Mouse (Mus musculus) intestine, postnatal 0 days (tissue): ENCODE measurements around the gene Lsm12. TPM values are rescaled to one million over a fixed set of nuclear protein-coding genes. Genes with fewer than 3 reads are reported as not detected.

ENCODE experiments used
- ATAC-seq: fragments of 200-750 bp; cut with Nextera tagmentation; 2 replicates; pipeline ENCODE4 v1.8.0; 2017; ENCODE audit warnings: mild to moderate bottlenecking, moderate TSS enrichment, moderate library complexity
- H3K27ac ChIP-seq: fragments of 300-500 bp; sonication (generic); 2 replicates; pipeline ENCODE4 v1.5.1; 2014; ENCODE audit warnings: mild to moderate bottlenecking, low read depth, low read length, moderate library complexity
- H3K27me3 ChIP-seq: fragments of 300-500 bp; sonication (generic); replicated peaks from 2 replicates; pipeline ENCODE4 v1.6.1; 2014; ENCODE audit warnings: low read length, mixed read lengths; ENCODE audit not compliant: control insufficient read depth, insufficient read depth
- H3K36me3 ChIP-seq: fragments of 300-500 bp; sonication (generic); 2 replicates; pipeline ENCODE4 v1.6.1; 2014; ENCODE audit warnings: mild to moderate bottlenecking, moderate library complexity; ENCODE audit not compliant: control insufficient read depth, insufficient read depth
- H3K4me1 ChIP-seq: fragments of 300-500 bp; sonication (generic); replicated peaks from 2 replicates; pipeline ENCODE4 v1.6.1; 2014; ENCODE audit warnings: antibody characterized with exemption, low read length, mixed read lengths; ENCODE audit not compliant: control insufficient read depth, insufficient read depth
- H3K4me2 ChIP-seq: fragments of 300-500 bp; sonication (generic); replicated peaks from 2 replicates; pipeline ENCODE4 v1.6.1; 2014; ENCODE audit warnings: low read depth, mild to moderate bottlenecking, moderate library complexity
- H3K4me3 ChIP-seq: fragments of 300-500 bp; sonication (generic); 2 replicates; pipeline ENCODE4 v1.5.1; 2014; ENCODE audit warnings: low read depth, low read length
- H3K9ac ChIP-seq: fragments of 300-500 bp; sonication (generic); 2 replicates; pipeline ENCODE4 v1.6.1; 2014; ENCODE audit warnings: mild to moderate bottlenecking, low read depth, low read length
- H3K9me3 ChIP-seq: fragments of 300-500 bp; sonication (generic); 2 replicates; pipeline ENCODE4 v1.6.1; 2016; ENCODE audit warnings: mixed run types; ENCODE audit not compliant: control insufficient read depth
- CTCF ChIP-seq: sonication (generic); IDR thresholded peaks from 2 replicates; pipeline ENCODE4 v1.5.1; 2016; ENCODE audit warnings: low read depth, mild to moderate bottlenecking, control low read depth, antibody characterized with exemption, moderate library complexity
- WGBS: fragments of 180-500 bp; shearing (Covaris S2); extraction: QIAGEN DNeasy Blood & Tissue Kit; methylation state at CpG from one replicate; pipeline ENCODE4 v1.1.7; 2014; 5-methylcytosine and 5-hydroxymethylcytosine counted together
- polyA plus RNA-seq: library from polyadenylated mRNA; unstranded; fragments of >200 nt; fragmentation: Nextera tagmentation; extraction: Ambion mirVana; gene quantifications from 2 replicates; pipeline ENCODE4 v1.2.1, GENCODE M21; 2015

The Lsm12 gene
- polyA plus RNA-seq, 1 experiment from 2014 or later: 103 TPM

DNA sequence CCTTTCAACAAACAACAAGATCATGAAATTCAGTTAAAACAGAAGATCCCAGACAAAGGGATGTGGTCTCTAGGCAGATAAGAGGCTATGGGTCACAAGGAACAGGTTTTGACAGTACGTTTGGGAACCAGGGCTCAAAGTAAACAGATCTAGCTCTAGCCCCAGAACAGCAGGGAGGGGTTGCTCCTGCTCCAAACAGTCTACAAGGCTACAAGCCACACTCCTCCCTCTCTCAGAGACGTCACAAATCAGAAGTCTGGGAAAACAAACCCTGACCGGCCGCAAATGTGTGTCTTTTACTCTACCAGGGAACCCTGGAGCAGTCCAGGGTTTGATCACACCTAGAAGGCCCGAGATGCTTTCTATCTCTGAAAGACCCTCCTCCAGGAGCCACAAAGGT, 25.9 kb upstream of the Lsm12 start:
- no peak overlapping the region for H3K4me3 ChIP-seq

GRCm38 (mm10) chr11:102210185-102210584, 25.1 kb upstream of the Lsm12 start:
- no peaks in the 10 kb centered on the region for H3K27me3 ChIP-seq
- peaks cover 29% of the 10 kb centered on the region for H3K36me3 ChIP-seq
- WGBS: 68% methylated on average over 3 of the region's 3 CpGs
- no peak for TF ChIP-seq CTCF
- ATAC-seq: no peak
- no peaks in the 10 kb centered on the region for H3K9me3 ChIP-seq
- H3K27ac ChIP-seq: no peak overlapping the region
- peaks cover 10% of the 10 kb centered on the region; the same call in 1 of the 2 replicates for H3K4me1 ChIP-seq
- no peak overlapping the region for H3K4me2 ChIP-seq
- H3K4me3 ChIP-seq: no peak overlapping the region
- H3K9ac ChIP-seq: no peak overlapping the region

More for the DNA sequence above, 25.9 kb upstream of the Lsm12 start:
- Histone ChIP-seq H3K4me1 (peaks cover 15% of the 10 kb centered on the region; the same call in 1 of the 2 replicates), H3K27ac (no peak overlapping the region), H3K9me3 (no peaks in the 10 kb centered on the region), H3K27me3 (no peaks in the 10 kb centered on the region), H3K9ac (no peak overlapping the region), H3K4me2 (no peak overlapping the region), H3K36me3 (peaks cover 21% of the 10 kb centered on the region)
- no peak for ATAC-seq
- WGBS: 39% methylated on average over 5 of the region's 5 CpGs
- no peak for TF ChIP-seq CTCF

GRCm38 (mm10) chr11:102209742-102210141, 24.6 kb upstream of the Lsm12 start:
- Histone ChIP-seq H3K27me3 (no peaks in the 10 kb centered on the region), H3K27ac (no peak overlapping the region), H3K9me3 (no peaks in the 10 kb centered on the region), H3K36me3 (peaks cover 34% of the 10 kb centered on the region), H3K9ac (no peak overlapping the region), H3K4me1 (peaks cover 10% of the 10 kb centered on the region; the same call in 1 of the 2 replicates), H3K4me3 (no peak overlapping the region), H3K4me2 (no peak overlapping the region)
- WGBS: 29% methylated on average over 2 of the region's 2 CpGs
- no peak for ATAC-seq
- TF ChIP-seq CTCF: peak; percentile 90

- H3K27me3 ChIP-seq: no peaks in the 10 kb centered on the region
- WGBS: 60% methylated on average over 3 of the region's 4 CpGs
Measured at GRCm38 (mm10) chr11:102208846-102209245, 23.8 kb upstream of the Lsm12 start.

GRCm38 (mm10) chr11:102207825-102208777, 23.0 kb upstream of the Lsm12 start:
- no peak for TF ChIP-seq CTCF
- Histone ChIP-seq H3K9ac (no peak overlapping the region), H3K27ac (no peak overlapping the region), H3K36me3 (peaks cover 50% of the 10 kb centered on the region), H3K4me2 (peak overlapping the region; percentile 13; the same call in 1 of the 2 replicates), H3K27me3 (no peaks in the 10 kb centered on the region), H3K9me3 (no peaks in the 10 kb centered on the region), H3K4me1 (peaks cover 3% of the 10 kb centered on the region; the same call in 1 of the 2 replicates), H3K4me3 (no peak overlapping the region)
- WGBS: 49% methylated on average over 11 of the region's 11 CpGs
- no peak for ATAC-seq

More at GRCm38 (mm10) chr11:102208846-102209245, 23.8 kb upstream of the Lsm12 start:
- TF ChIP-seq CTCF: no peak
- no peak for ATAC-seq
- Histone ChIP-seq H3K27ac (no peak overlapping the region), H3K9me3 (no peaks in the 10 kb centered on the region), H3K36me3 (peaks cover 43% of the 10 kb centered on the region), H3K9ac (no peak overlapping the region), H3K4me2 (no peak overlapping the region), H3K4me1 (peaks cover 8% of the 10 kb centered on the region; the same call in 1 of the 2 replicates), H3K4me3 (no peak overlapping the region)

- H3K27me3 ChIP-seq: no peaks in the 10 kb centered on the region
- peaks cover 61% of the 10 kb centered on the region for H3K36me3 ChIP-seq
- no peak overlapping the region for H3K27ac ChIP-seq
- no peaks in the 10 kb centered on the region for H3K9me3 ChIP-seq
- H3K4me3 ChIP-seq: no peak overlapping the region
- 78% methylated on average over 28 of the region's 30 CpGs for WGBS
- H3K4me2 ChIP-seq: no peak overlapping the region
- no peak for ATAC-seq
- peaks cover 3% of the 10 kb centered on the region; the same call in 1 of the 2 replicates for H3K4me1 ChIP-seq
- TF ChIP-seq CTCF: no peak
- H3K9ac ChIP-seq: no peak overlapping the region
Measured at GRCm38 (mm10) chr11:102206481-102206880, 21.4 kb upstream of the Lsm12 start.
